ENCODE assay signal across 13 mouse cellular contexts in the genomic region with DNA sequence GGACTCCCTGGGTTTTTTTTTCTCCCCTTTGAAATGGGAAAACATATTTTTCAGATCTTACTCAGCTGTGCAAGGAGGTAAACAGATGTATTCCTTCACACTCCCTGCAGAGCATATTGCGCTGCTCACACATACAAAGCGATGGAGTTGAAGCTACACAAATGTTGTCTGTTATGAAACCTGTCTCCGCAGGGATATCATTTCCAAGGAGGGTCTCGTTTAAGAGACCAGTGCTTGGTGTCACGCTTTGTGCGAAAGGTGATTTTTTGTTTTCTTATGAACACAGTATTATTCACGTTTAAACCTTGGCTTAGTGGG. TPM values are rescaled to one million over a fixed set of nuclear protein-coding genes. Genes with fewer than 3 reads are reported as not detected.
DNase-seq lines count a peak whose midpoint lies in the region; ATAC-seq and TF ChIP-seq lines count a peak whose summit lies in the region.
"Had no signal": no experiment of that assay in that cellular context is flagged by ENCODE, and none has a peak within 500 bp of the region (broad histone marks: within the 10 kb centered on the region; RNA-seq: fewer than 3 reads in every experiment).

No protein-coding gene starts in this region.

- no peaks in the 10 kb centered on the region for H3K9me3 ChIP-seq in kidney, postnatal 0 days (replicated peaks; ENCODE audit: low read length)
- no peaks in the 10 kb centered on the region for H3K9me3 ChIP-seq in forebrain, embryonic 16.5 days (ENCODE audit: control insufficient read depth, low read length)
- no peaks in the 10 kb centered on the region for H3K9me3 ChIP-seq in intestine, postnatal 0 days (ENCODE audit: control insufficient read depth)
- H3K9me3 ChIP-seq: midbrain, embryonic 10.5 days; neural tube, embryonic 12.5 days had no signal

- H3K27me3 ChIP-seq in kidney, postnatal 0 days (ENCODE audit: insufficient read depth, low read length): no peaks in the 10 kb centered on the region
- no peaks in the 10 kb centered on the region for H3K27me3 ChIP-seq in forebrain, embryonic 16.5 days (replicated peaks; ENCODE audit: control insufficient read depth, insufficient read depth, low read length)
- H3K27me3 ChIP-seq in intestine, postnatal 0 days (replicated peaks; ENCODE audit: control insufficient read depth, insufficient read depth, low read length): no peaks in the 10 kb centered on the region
- H3K27me3 ChIP-seq: neural tube, embryonic 12.5 days had no signal

- intact Hi-C loops in left cerebral cortex, postnatal 25 days (cut with DNase I): loop anchor here (10.0 kb wide), 1 partner anchor 799 kb away; no protein-coding TSS in a partner anchor

- no peak; the same call in 1 of the 2 replicates for ATAC-seq in kidney, postnatal 0 days (replicated peaks; ENCODE audit: low FRiP score, low read depth)
- peak; percentile 79 for ATAC-seq in forebrain, embryonic 16.5 days
- no peak for ATAC-seq in intestine, postnatal 0 days
- no peak for ATAC-seq in CD4-positive, CD25-positive, alpha-beta regulatory T cell, adult 4 months

- H3K4me1 ChIP-seq in kidney, postnatal 0 days (replicated peaks; ENCODE audit: insufficient read depth, low read length): no peaks in the 10 kb centered on the region
- peaks cover 17% of the 10 kb centered on the region for H3K4me1 ChIP-seq in forebrain, embryonic 16.5 days (replicated peaks; ENCODE audit: control insufficient read depth, insufficient read depth, low read length)
- no peaks in the 10 kb centered on the region for H3K4me1 ChIP-seq in intestine, postnatal 0 days (replicated peaks; ENCODE audit: control insufficient read depth, insufficient read depth, low read length)
- H3K4me1 ChIP-seq: midbrain, embryonic 10.5 days; neural tube, embryonic 12.5 days had no signal

- no peak overlapping the region for H3K27ac ChIP-seq in kidney, postnatal 0 days
- no peak overlapping the region for H3K27ac ChIP-seq in forebrain, embryonic 16.5 days (ENCODE audit: low read length)
- H3K27ac ChIP-seq in intestine, postnatal 0 days (ENCODE audit: low read depth, low read length): no peak overlapping the region
- H3K27ac ChIP-seq: midbrain, embryonic 10.5 days; neural tube, embryonic 12.5 days had no signal

- no peak overlapping the region for H3K9ac ChIP-seq in kidney, postnatal 0 days (ENCODE audit: low read depth, low read length)
- H3K9ac ChIP-seq in forebrain, embryonic 16.5 days (replicated peaks; ENCODE audit: low read depth, low read length): no peak overlapping the region
- no peak overlapping the region for H3K9ac ChIP-seq in intestine, postnatal 0 days (ENCODE audit: low read depth, low read length)
- H3K9ac ChIP-seq: neural tube, embryonic 12.5 days had no signal

- no peak overlapping the region for H3K4me3 ChIP-seq in kidney, postnatal 0 days (replicated peaks; ENCODE audit: low read depth, low read length)
- H3K4me3 ChIP-seq in forebrain, embryonic 16.5 days (replicated peaks; ENCODE audit: low read length): no peak overlapping the region
- no peak overlapping the region for H3K4me3 ChIP-seq in intestine, postnatal 0 days (ENCODE audit: low read depth, low read length)
- H3K4me3 ChIP-seq: erythroblast, embryonic 14.5 days; midbrain, embryonic 10.5 days; neural tube, embryonic 12.5 days had no signal

- 52% methylated on average over 7 of the region's 7 CpGs for WGBS in kidney, postnatal 0 days
- 53% methylated on average over 7 of the region's 7 CpGs for WGBS in forebrain, embryonic 16.5 days
- WGBS in intestine, postnatal 0 days: 64% methylated on average over 7 of the region's 7 CpGs

- H3K36me3 ChIP-seq in kidney, postnatal 0 days (ENCODE audit: insufficient read depth, low read length): no peaks in the 10 kb centered on the region
- no peaks in the 10 kb centered on the region for H3K36me3 ChIP-seq in forebrain, embryonic 16.5 days (ENCODE audit: control insufficient read depth, insufficient read depth)
- H3K36me3 ChIP-seq in intestine, postnatal 0 days (ENCODE audit: control insufficient read depth, insufficient read depth): no peaks in the 10 kb centered on the region
- H3K36me3 ChIP-seq: midbrain, embryonic 10.5 days; neural tube, embryonic 12.5 days had no signal

- H3K4me2 ChIP-seq in kidney, postnatal 0 days (ENCODE audit: low read length): peak overlapping the region; percentile 46
- peak overlapping the region; percentile 8 for H3K4me2 ChIP-seq in forebrain, embryonic 16.5 days (ENCODE audit: low read length)
- H3K4me2 ChIP-seq in intestine, postnatal 0 days (replicated peaks; ENCODE audit: low read depth): 0 out of 2 replicates have a peak overlapping the region, but pooled peaks have one; percentile 52
- H3K4me2 ChIP-seq: neural tube, embryonic 12.5 days had no signal

- peak; percentile 75 for DNase-seq in kidney, postnatal 0 days (ENCODE audit: low spot score)
- no peak for DNase-seq in kidney, postnatal 10 days
- peak; percentile 47 to 72 for DNase-seq in left cerebral cortex, postnatal 25 days (ENCODE audit: low spot score in 2 of 2)
- no peak for DNase-seq in urinary bladder, postnatal 14 days (ENCODE audit: low spot score)
- DNase-seq: adrenal gland, postnatal 25 days; cerebellum, adult 11-12 months; kidney, adult 18-20 months had no signal

- TF ChIP-seq CTCF in kidney, postnatal 0 days (IDR thresholded peaks at IDR 0.05; ENCODE audit: low read depth): no peak
- no peak for TF ChIP-seq CTCF in intestine, postnatal 0 days (IDR thresholded peaks at IDR 0.05; ENCODE audit: low read depth)

RNA-seq across cellular contexts. Expression of gene Atp5j, which starts 40.3 kb away (rescaled TPM):
- 1,513 and 1,607 TPM in 2 replicates for polyA plus RNA-seq in kidney, postnatal 0 days (2015; fragmentation: Nextera tagmentation; extraction: Ambion mirVana)
- 635 and 648 TPM in 2 replicates for polyA plus RNA-seq in forebrain, embryonic 16.5 days (2015; fragmentation: Nextera tagmentation; extraction: Ambion mirVana)
- polyA plus RNA-seq in intestine, postnatal 0 days (2015; fragmentation: Nextera tagmentation; extraction: Ambion mirVana): 1,184 and 1,284 TPM in 2 replicates
- 100 to 1,000 TPM; 390 to 391 TPM for total RNA-seq in left cerebral cortex, postnatal 25 days (2021)
- 100 to 1,000 TPM; 385 to 522 TPM for polyA plus RNA-seq in CD4-positive, CD25-positive, alpha-beta regulatory T cell, adult 4 months (2017; shearing (Covaris generic))

RNA-seq across cellular contexts. Expression of gene Gabpa, which starts 41.0 kb away (rescaled TPM):
- polyA plus RNA-seq in kidney, postnatal 0 days (2015; fragmentation: Nextera tagmentation; extraction: Ambion mirVana): 24.6 and 26.2 TPM in 2 replicates
- polyA plus RNA-seq in forebrain, embryonic 16.5 days (2015; fragmentation: Nextera tagmentation; extraction: Ambion mirVana): 26.7 and 33.0 TPM in 2 replicates
- polyA plus RNA-seq in intestine, postnatal 0 days (2015; fragmentation: Nextera tagmentation; extraction: Ambion mirVana): 10.8 and 12.1 TPM in 2 replicates
- total RNA-seq in left cerebral cortex, postnatal 25 days (2021): 10 to 100 TPM; 19.8 to 24.7 TPM
- polyA plus RNA-seq in CD4-positive, CD25-positive, alpha-beta regulatory T cell, adult 4 months (2017; shearing (Covaris generic)): 10 to 100 TPM; 18.1 to 19.2 TPM

Comparison
In these comparisons a context has a peak if more than half of its experiments do, and no peak if none do; other contexts are left out.
1. DNase-seq: peak in kidney, postnatal 0 days (single experiment) and left cerebral cortex, postnatal 25 days (2 of 2); none in kidney, postnatal 10 days (single experiment) and urinary bladder, postnatal 14 days (single experiment).
2. Peak in every context shown above with its lines, with median percentiles within 50 percentile points of each other: H3K4me2 ChIP-seq.